Mouse (Mus musculus) T-cell, adult 2 months (primary cell): ENCODE measurements around the gene Ywhag.

Experiments used
- DNase-seq: peaks from one replicate; pipeline ENCODE4 v3.0.0; 2022; ENCODE audit warnings: low spot score

Ywhag gene

GRCm38 (mm10) chr5:135951660-135952059, 17.2 kb upstream of the Ywhag start:
- no peak for DNase-seq

- no peak for DNase-seq
Observed at GRCm38 (mm10) chr5:135950710-135951412, 16.4 kb upstream of the Ywhag start.

- DNase-seq, result no peak
Observed at GRCm38 (mm10) chr5:135946621-135947020, 12.2 kb upstream of the Ywhag start.

GRCm38 (mm10) chr5:135945916-135946408, 11.5 kb upstream of the Ywhag start:
- no peak for DNase-seq

GRCm38 (mm10) chr5:135942710-135943109, 8.3 kb upstream of the Ywhag start:
- DNase-seq, result no peak

GRCm38 (mm10) chr5:135940587-135940986, 6.2 kb upstream of the Ywhag start:
- no peak for DNase-seq

GRCm38 (mm10) chr5:135935641-135936190, 1.3 kb upstream of the Ywhag start:
- no peak for DNase-seq

- DNase-seq, result no peak
Observed at GRCm38 (mm10) chr5:135935176-135935523, 734 bp upstream of the Ywhag start.

- no peak for DNase-seq
Observed at GRCm38 (mm10) chr5:135933900-135934441, 445 bp downstream of the Ywhag start.

- no peak for DNase-seq
Observed at GRCm38 (mm10) chr5:135933222-135933899, 1.1 kb downstream of the Ywhag start.

- no peak for DNase-seq
Observed at GRCm38 (mm10) chr5:135932359-135932758, 2.1 kb downstream of the Ywhag start.

- DNase-seq, result no peak
Observed at GRCm38 (mm10) chr5:135931526-135931925, 2.9 kb downstream of the Ywhag start.

GRCm38 (mm10) chr5:135929685-135930424, 4.6 kb downstream of the Ywhag start:
- DNase-seq, result no peak

GRCm38 (mm10) chr5:135923901-135924300, 10.5 kb downstream of the Ywhag start:
- no peak for DNase-seq

- DNase-seq, result no peak
Observed at GRCm38 (mm10) chr5:135919902-135920301, 14.5 kb downstream of the Ywhag start.

- no peak for DNase-seq
Observed at GRCm38 (mm10) chr5:135918593-135918992, 15.8 kb downstream of the Ywhag start.

GRCm38 (mm10) chr5:135918059-135918437, 16.4 kb downstream of the Ywhag start:
- DNase-seq, result no peak

- DNase-seq, result no peak
Observed at GRCm38 (mm10) chr5:135917327-135918058, 16.9 kb downstream of the Ywhag start.

GRCm38 (mm10) chr5:135916601-135917000, 17.8 kb downstream of the Ywhag start:
- no peak for DNase-seq

GRCm38 (mm10) chr5:135916051-135916565, 18.3 kb downstream of the Ywhag start:
- no peak for DNase-seq

- no peak for DNase-seq
Observed at GRCm38 (mm10) chr5:135914156-135914555, 20.3 kb downstream of the Ywhag start.
